Mouse (Mus musculus) spleen, adult 2 months (tissue): ENCODE results near the gene Mylk2.

Experiments
- CTCF ChIP-seq: fragments of 200-500 bp; IDR thresholded peaks from 2 replicates; pipeline ENCODE4 v1.5.1; 2011; ENCODE audit warnings: mild to moderate bottlenecking, inconsistent platforms; ENCODE audit not compliant: insufficient read depth, insufficient read length, insufficient replicate concordance; ENCODE audit errors: extremely low read depth
- POLR2A ChIP-seq: fragments of 200-500 bp; IDR thresholded peaks from 2 replicates; pipeline ENCODE4 v1.6.1; 2011; ENCODE audit warnings: low read depth, low read length, inconsistent platforms

DNA sequence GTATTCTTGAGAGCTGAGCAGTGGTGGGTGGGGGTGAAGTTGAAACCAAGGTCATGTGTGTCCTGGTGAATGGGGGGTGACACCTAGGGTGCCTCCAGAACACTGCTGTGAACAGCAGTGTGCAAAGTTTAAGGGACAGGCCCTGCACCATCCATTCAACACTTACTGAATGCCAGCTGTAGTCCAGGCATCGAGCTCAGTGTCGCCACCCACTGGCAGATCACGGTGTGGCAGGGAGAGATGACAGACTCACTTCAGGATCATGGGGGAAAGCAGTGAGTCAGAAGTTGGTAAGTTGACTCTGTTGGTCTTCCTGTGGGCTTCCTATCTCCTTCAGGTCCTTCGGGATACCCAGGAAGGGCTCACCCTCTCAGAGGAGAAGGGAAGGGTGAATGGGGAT is 28.7 kb downstream of the Mylk2 start:
- TF ChIP-seq CTCF (peak; percentile 65; the same call in 1 of the 2 replicates), POLR2A (no peak)
